Mouse (Mus musculus): ENCODE measurements around the gene Adamts17. TPM values are rescaled to one million over a fixed set of nuclear protein-coding genes. Genes with fewer than 3 reads are reported as not detected.

The Adamts17 gene
- total RNA-seq (2021), result under 1 TPM; 0.44 to 0.56 TPM
- long read RNA-seq, experiment 1, result 0 reads
- long read RNA-seq, experiment 2, result 0 reads

GRCm38 (mm10) chr7:66839463-66840007 is at the start of gene Adamts17:
Adamts17 (plus strand) TSS chr7:66839735.
- intact Hi-C loops (cut with DNase I), result loop anchor here (2.0 to 10.0 kb wide), 3 partner anchors 19 to 795 kb away; no protein-coding TSS in a partner anchor
- peak; percentile 82 to 86 for DNase-seq

- no peak for DNase-seq
- intact Hi-C loops (cut with DNase I), result no loop called here
Measured at GRCm38 (mm10) chr7:66789860-66790748, 49.4 kb upstream of the Adamts17 start.

- no peak for DNase-seq
- intact Hi-C loops (cut with DNase I), result no loop called here
Measured at GRCm38 (mm10) chr7:66791022-66791421, 48.5 kb upstream of the Adamts17 start.

- DNase-seq, result no peak
- intact Hi-C loops (cut with DNase I), result no loop called here
Measured at GRCm38 (mm10) chr7:66796909-66797308, 42.6 kb upstream of the Adamts17 start.

GRCm38 (mm10) chr7:66797345-66797744 is 42.2 kb upstream of the Adamts17 start:
- intact Hi-C loops (cut with DNase I), result no loop called here
- DNase-seq, result no peak

GRCm38 (mm10) chr7:66798826-66799225 is 40.7 kb upstream of the Adamts17 start:
- DNase-seq, result no peak
- intact Hi-C loops (cut with DNase I), result no loop called here

GRCm38 (mm10) chr7:66800784-66801183 is 38.8 kb upstream of the Adamts17 start:
- intact Hi-C loops (cut with DNase I), result no loop called here
- DNase-seq, result no peak

- peak; percentile 34 to 36 for DNase-seq
- intact Hi-C loops (cut with DNase I), result no loop called here
Measured at GRCm38 (mm10) chr7:66801785-66802184, 37.8 kb upstream of the Adamts17 start.

GRCm38 (mm10) chr7:66803798-66804197 is 35.7 kb upstream of the Adamts17 start:
- intact Hi-C loops (cut with DNase I), result no loop called here
- DNase-seq, result no peak

- intact Hi-C loops (cut with DNase I), result no loop called here
- no peak for DNase-seq
Measured at GRCm38 (mm10) chr7:66806801-66807200, 32.7 kb upstream of the Adamts17 start.

- no peak for DNase-seq
- intact Hi-C loops (cut with DNase I), result no loop called here
Measured at GRCm38 (mm10) chr7:66810436-66810835, 29.1 kb upstream of the Adamts17 start.

- DNase-seq, result no peak
- intact Hi-C loops (cut with DNase I), result no loop called here
Measured at GRCm38 (mm10) chr7:66811294-66811693, 28.2 kb upstream of the Adamts17 start.

GRCm38 (mm10) chr7:66812289-66812688 is 27.2 kb upstream of the Adamts17 start:
- no peak for DNase-seq
- intact Hi-C loops (cut with DNase I), result no loop called here

GRCm38 (mm10) chr7:66812737-66813136 is 26.8 kb upstream of the Adamts17 start:
- intact Hi-C loops (cut with DNase I), result no loop called here
- DNase-seq, result no peak

- no peak for DNase-seq
- intact Hi-C loops (cut with DNase I), result no loop called here
Measured at GRCm38 (mm10) chr7:66813172-66813571, 26.4 kb upstream of the Adamts17 start.

GRCm38 (mm10) chr7:66815526-66815925 is 24.0 kb upstream of the Adamts17 start:
- intact Hi-C loops (cut with DNase I), result loop anchor here (5.0 kb wide), 1 partner anchor 382 kb away; no protein-coding TSS in a partner anchor
- no peak for DNase-seq

- DNase-seq, result peak; percentile 19 to 41
- intact Hi-C loops (cut with DNase I), result loop anchor here (2.0 kb wide), 1 partner anchor 19 kb away; the partner anchor contains the start of gene Adamts17
Measured at GRCm38 (mm10) chr7:66820034-66820433, 19.5 kb upstream of the Adamts17 start.

- intact Hi-C loops (cut with DNase I), result no loop called here
- DNase-seq, result no peak
Measured at GRCm38 (mm10) chr7:66830803-66831202, 8.7 kb upstream of the Adamts17 start.

GRCm38 (mm10) chr7:66831295-66831694 is 8.2 kb upstream of the Adamts17 start:
- intact Hi-C loops (cut with DNase I), result no loop called here
- DNase-seq, result no peak

GRCm38 (mm10) chr7:66840008-66840719 is 629 bp downstream of the Adamts17 start:
- peak in 1 of 2 experiments; percentile 18 for DNase-seq
- intact Hi-C loops (cut with DNase I), result loop anchor here (10.0 kb wide), 1 partner anchor 795 kb away; no protein-coding TSS in a partner anchor

- no peak for DNase-seq
Measured at GRCm38 (mm10) chr7:66841165-66841564, 1.6 kb downstream of the Adamts17 start.

More at GRCm38 (mm10) chr7:66841165-66841564, 1.6 kb downstream of the Adamts17 start:
- intact Hi-C loops (cut with DNase I), result loop anchor here (10.0 kb wide), 1 partner anchor 794 kb away; no protein-coding TSS in a partner anchor
